Mouse (Mus musculus): ENCODE data around the gene Rpl13a.
A peak's percentile ranks its signal among the peaks of the same experiment; 100 is the strongest.

Gene Rpl13a

DNA sequence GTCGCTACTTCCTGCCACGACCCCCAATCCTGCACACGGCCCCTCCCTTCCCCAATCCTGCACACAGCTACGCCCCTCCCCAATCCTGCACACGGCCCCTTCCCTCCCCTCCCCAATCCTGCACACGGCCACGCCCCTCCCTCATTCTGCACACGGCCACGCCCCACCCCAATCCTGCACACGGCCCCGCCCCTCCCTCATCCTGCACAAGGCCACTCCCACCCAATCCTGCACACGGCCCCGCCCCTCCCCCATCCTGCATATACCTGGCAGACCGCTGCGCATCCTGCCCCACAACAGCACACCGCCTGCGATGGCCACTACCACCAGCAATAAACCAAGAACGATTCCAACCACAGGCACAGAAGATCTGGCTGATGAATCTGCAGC is 35.0 kb downstream of the Rpl13a start:
- no peak for DNase-seq (ENCODE audit: extremely low read depth, insufficient read length, low spot score)

DNA sequence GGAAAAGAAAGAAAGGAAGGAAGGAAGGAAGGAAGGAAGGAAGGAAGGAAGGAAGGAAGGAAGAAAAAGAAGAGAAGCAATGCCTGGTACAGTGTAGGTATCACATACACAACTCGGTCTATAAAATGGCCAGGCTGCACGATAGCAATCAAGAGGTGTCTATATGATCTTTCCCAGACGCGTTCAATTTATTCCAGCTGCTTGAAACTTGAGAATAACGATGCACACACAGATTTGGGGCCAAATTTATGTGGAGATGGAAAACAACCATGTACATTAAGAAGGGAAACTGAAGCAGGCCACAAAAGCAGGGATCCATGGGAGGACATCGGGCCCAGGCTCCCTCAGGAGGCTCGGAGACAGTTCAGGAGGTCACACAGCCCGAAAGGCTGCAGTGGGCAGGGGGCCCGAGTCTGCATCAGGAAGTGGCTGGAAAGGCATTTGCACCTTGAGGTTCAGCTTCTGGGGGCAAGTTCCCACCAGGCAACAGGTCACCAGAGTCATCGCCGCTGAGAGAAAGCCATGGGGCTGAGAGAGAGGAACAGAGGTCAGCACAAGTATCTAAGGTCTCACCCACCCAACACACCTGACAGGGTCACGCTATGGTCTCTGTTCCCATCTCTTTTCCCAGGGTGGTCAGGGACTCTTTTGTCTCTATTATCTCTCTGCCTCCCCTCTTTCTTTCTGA is 35.6 kb downstream of the Rpl13a start:
- no peak for DNase-seq (ENCODE audit: extremely low read depth, insufficient read length, low spot score)

- no peak for DNase-seq (ENCODE audit: extremely low read depth, insufficient read length, low spot score)
Observed at GRCm38 (mm10) chr7:45092048-45092447, 36.5 kb downstream of the Rpl13a start, which contains the start of gene Rcn3. Gene Rcn3, minus strand, starts transcription at chr7:45092221.

DNA sequence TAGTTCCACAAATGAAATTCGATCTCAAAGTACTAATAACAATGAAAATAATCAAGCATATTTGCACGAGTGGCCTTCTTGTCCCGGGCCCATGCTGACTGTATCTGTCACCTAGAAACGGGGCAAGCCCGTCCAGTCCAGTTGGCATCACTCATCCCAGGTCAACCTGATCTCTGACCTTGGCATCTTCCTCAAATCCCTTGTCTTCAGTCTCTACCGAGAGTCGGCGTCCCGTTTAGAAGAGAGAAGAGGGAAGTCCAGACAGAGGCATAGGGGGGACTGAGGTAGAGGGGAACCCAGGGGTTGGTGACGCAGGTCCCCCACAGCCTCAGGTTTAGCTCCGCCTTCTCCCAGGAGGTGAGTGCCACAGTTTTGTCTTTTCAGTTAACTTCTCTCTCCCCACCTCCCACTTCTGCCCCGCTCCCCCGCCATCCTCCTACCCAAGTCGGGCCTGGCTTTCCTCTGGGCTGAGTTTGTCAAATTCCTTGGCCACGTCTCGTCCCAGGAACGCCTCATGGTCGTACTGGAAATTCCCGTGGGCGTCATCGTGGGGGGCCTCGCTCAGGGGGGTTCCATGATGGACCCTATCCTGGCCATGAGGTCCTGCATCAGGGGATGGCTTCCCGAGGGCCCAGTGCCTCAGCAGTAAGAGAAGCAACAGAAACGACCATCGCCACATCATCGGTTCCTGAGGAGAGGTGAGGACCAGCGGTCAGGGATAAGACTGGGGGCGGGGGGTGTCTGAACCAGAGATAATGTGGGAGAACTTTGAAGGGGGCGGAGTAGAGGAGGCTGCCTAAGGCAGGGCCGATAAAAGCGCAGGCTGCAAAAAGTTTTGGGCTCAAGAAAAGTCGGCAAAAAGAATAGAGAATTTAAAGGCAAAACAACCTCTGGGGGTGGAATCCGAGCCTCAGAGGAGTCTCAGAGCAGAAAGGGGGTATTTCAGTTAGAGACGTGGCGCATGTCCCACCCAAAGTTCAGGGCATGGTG is 37.3 kb downstream of the Rpl13a start:
- DNase-seq (ENCODE audit: extremely low read depth, insufficient read length, low spot score): no peak

GRCm38 (mm10) chr7:45090251-45090977 is 38.1 kb downstream of the Rpl13a start:
- DNase-seq (ENCODE audit: extremely low read depth, insufficient read length, low spot score): no peak

DNA sequence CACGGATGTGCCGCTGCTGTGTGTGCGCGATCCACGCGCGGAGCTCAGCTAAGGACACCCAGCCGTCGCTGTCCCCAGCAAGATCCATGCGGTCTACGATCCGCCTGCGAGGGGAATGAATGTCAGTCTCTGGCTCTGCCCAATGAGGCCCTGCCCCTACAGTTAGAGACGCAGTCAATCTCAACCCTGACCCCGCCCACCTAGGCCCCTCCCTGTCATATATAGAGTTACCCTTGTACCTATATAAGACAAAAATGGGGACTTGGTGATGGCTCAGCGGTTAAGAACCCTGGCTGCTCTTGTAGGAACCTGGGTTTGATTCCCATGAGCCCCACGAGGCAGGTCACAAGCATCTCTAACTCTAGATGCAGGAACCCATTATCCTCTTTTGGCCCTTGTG is 40.0 kb downstream of the Rpl13a start:
- no peak for DNase-seq (ENCODE audit: extremely low read depth, insufficient read length, low spot score)

DNA sequence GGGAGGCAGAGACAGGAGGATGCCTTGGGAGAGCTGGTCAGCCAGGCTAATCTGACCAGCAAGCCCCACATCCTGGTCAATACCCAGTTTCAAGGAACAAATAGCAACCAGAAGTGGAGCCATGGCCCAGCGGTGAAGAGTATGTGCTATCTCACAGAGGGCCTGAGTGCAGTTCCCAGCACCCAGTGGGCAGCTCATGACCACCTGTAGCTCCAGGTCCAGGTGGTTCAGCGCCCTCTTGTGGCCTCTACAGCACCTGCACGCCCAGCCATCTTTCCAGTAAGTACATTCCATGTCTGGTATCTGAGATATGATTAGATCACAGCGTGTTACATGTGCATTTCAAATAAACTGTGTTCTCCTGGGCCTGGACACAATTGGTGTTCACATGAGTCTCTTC is 42.5 kb downstream of the Rpl13a start:
- no peak for DNase-seq (ENCODE audit: extremely low read depth, insufficient read length, low spot score)

GRCm38 (mm10) chr7:45083300-45083890 is 45.2 kb downstream of the Rpl13a start:
- DNase-seq (ENCODE audit: extremely low read depth, insufficient read length, low spot score): no peak

GRCm38 (mm10) chr7:45082401-45083299 is 45.9 kb downstream of the Rpl13a start:
- DNase-seq (ENCODE audit: extremely low read depth, insufficient read length, low spot score): peak; percentile 41

DNA sequence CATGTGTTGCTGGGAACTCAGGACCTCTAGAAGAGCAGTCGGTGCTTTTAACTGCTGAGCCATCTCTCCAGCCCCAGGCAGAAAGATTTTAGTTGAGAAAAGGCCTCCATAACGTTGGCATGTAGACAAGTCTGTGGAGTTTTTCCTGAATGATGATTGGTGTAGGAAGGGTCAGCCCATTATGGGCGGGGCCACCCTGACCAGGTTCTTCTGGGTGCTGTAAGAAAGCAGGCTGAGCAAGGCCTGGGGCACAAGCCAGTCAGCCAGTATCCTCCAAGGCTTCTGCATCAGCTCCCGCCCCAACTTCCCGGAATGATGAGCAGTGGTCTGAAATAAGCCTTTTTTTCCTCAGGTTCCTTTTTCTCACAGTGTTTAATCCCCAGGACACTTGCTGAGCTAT is 47.5 kb downstream of the Rpl13a start:
- DNase-seq (ENCODE audit: extremely low read depth, insufficient read length, low spot score): peak; percentile 69

DNA sequence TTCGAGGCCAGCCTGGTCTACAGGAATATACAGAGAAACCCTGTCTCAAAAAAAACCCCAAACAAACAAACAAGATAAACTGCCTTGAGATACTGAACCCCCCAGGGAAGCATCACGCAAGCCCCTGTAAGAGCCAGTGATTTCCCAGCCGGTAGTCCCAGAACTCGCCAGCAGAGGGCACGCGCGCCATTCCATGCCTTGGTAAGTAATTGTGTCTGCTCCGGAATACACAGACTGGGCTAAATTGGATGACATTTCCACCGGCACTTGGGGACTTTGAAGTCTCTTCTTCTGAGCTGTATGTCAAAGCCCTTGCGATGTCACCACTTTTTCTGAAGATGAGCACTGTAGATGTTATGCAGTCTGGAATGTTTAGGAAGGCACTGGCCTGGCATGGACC is 48.7 kb downstream of the Rpl13a start:
- DNase-seq (ENCODE audit: extremely low read depth, insufficient read length, low spot score): peak; percentile 70

GRCm38 (mm10) chr7:45078513-45078912 is 50.0 kb downstream of the Rpl13a start:
- DNase-seq (ENCODE audit: extremely low read depth, insufficient read length, low spot score): no peak

GRCm38 (mm10) chr7:45077829-45078228 is 50.7 kb downstream of the Rpl13a start:
- DNase-seq (ENCODE audit: extremely low read depth, insufficient read length, low spot score): no peak

GRCm38 (mm10) chr7:45077322-45077721 is 51.2 kb downstream of the Rpl13a start:
- DNase-seq (ENCODE audit: extremely low read depth, insufficient read length, low spot score): no peak

GRCm38 (mm10) chr7:45076501-45076900 is 52.1 kb downstream of the Rpl13a start:
- DNase-seq (ENCODE audit: extremely low read depth, insufficient read length, low spot score): no peak

Measured in 3134 (cell line).